Mouse (Mus musculus): ENCODE results near the gene Unc13a. TPM values are rescaled to one million over a fixed set of nuclear protein-coding genes. Genes with fewer than 3 reads are reported as not detected.

The Unc13a gene
- polyA plus RNA-seq, 1 experiment = 1.0 TPM

- WGBS = under 1% methylated on average over 55 of the region's 55 CpGs
- DNase-seq (ENCODE audit: low read depth, low spot score) = peak; percentile 62
These were observed 42.4 kb downstream of the Unc13a start for GRCm38 (mm10) chr8:71629096-71629697.

GRCm38 (mm10) chr8:71628396-71629095, 43.0 kb downstream of the Unc13a start:
- WGBS = 7% methylated on average over 16 of the region's 16 CpGs
- DNase-seq (ENCODE audit: low read depth, low spot score) = no peak

- no peak for DNase-seq (ENCODE audit: low read depth, low spot score)
- WGBS = 30% methylated on average over 9 of the region's 9 CpGs
These were observed 44.1 kb downstream of the Unc13a start for GRCm38 (mm10) chr8:71627265-71628099.

- no peak for DNase-seq (ENCODE audit: low read depth, low spot score)
- WGBS = 85% methylated on average over 9 of the region's 9 CpGs
These were observed 44.8 kb downstream of the Unc13a start for GRCm38 (mm10) chr8:71626753-71627152.

GRCm38 (mm10) chr8:71625088-71625487, 46.5 kb downstream of the Unc13a start:
- 85% methylated on average over 1 of the region's 1 CpGs for WGBS
- DNase-seq (ENCODE audit: low read depth, low spot score) = no peak

GRCm38 (mm10) chr8:71619786-71620185, 51.8 kb downstream of the Unc13a start:
- WGBS = 96% methylated on average over 2 of the region's 2 CpGs
- no peak for DNase-seq (ENCODE audit: low read depth, low spot score)

- DNase-seq (ENCODE audit: low read depth, low spot score) = no peak
- 67% methylated on average over 4 of the region's 4 CpGs for WGBS
These were observed 58.1 kb downstream of the Unc13a start for GRCm38 (mm10) chr8:71613418-71613817.

GRCm38 (mm10) chr8:71612141-71612540, 59.4 kb downstream of the Unc13a start:
- DNase-seq (ENCODE audit: low read depth, low spot score) = no peak
- 14% methylated on average over 5 of the region's 5 CpGs for WGBS

GRCm38 (mm10) chr8:71610822-71611651, 60.5 kb downstream of the Unc13a start, which contains the start of gene Colgalt1:
Colgalt1 (plus strand) TSS chr8:71610998.
- WGBS = under 1% methylated on average over 82 of the region's 82 CpGs
- peak; percentile 99 for DNase-seq (ENCODE audit: low read depth, low spot score)

- WGBS = 82% methylated on average over 7 of the region's 7 CpGs
- DNase-seq (ENCODE audit: low read depth, low spot score) = no peak
These were observed 67.5 kb downstream of the Unc13a start for GRCm38 (mm10) chr8:71604021-71604420.

GRCm38 (mm10) chr8:71602666-71603334, 68.8 kb downstream of the Unc13a start:
- WGBS = 3% methylated on average over 32 of the region's 32 CpGs
- DNase-seq (ENCODE audit: low read depth, low spot score) = no peak

GRCm38 (mm10) chr8:71601939-71602665, 69.5 kb downstream of the Unc13a start:
- DNase-seq (ENCODE audit: low read depth, low spot score) = no peak
- 8% methylated on average over 65 of the region's 65 CpGs for WGBS

- 91% methylated on average over 5 of the region's 5 CpGs for WGBS
- DNase-seq (ENCODE audit: low read depth, low spot score) = no peak
These were observed 72.7 kb downstream of the Unc13a start for GRCm38 (mm10) chr8:71598841-71599240.

- DNase-seq (ENCODE audit: low read depth, low spot score) = no peak
These were observed 73.2 kb downstream of the Unc13a start for GRCm38 (mm10) chr8:71598375-71598774.

GRCm38 (mm10) chr8:71597451-71597850, 74.1 kb downstream of the Unc13a start, which contains the start of gene Fam129c:
Fam129c (plus strand) TSS chr8:71597648.
- WGBS = 89% methylated on average over 3 of the region's 3 CpGs
- no peak for DNase-seq (ENCODE audit: low read depth, low spot score)

- WGBS = 61% methylated on average over 4 of the region's 4 CpGs
These were observed 74.8 kb downstream of the Unc13a start for GRCm38 (mm10) chr8:71596798-71597197.

GRCm38 (mm10) chr8:71596384-71596783, 75.2 kb downstream of the Unc13a start:
- 55% methylated on average over 6 of the region's 6 CpGs for WGBS
- no peak for DNase-seq (ENCODE audit: low read depth, low spot score)

More at GRCm38 (mm10) chr8:71596798-71597197, 74.8 kb downstream of the Unc13a start:
- no peak for DNase-seq (ENCODE audit: low read depth, low spot score)

- DNase-seq (ENCODE audit: low read depth, low spot score) = no peak
- WGBS = 8% methylated on average over 27 of the region's 27 CpGs
These were observed 75.7 kb downstream of the Unc13a start for GRCm38 (mm10) chr8:71595862-71596261.

All from large intestine, adult 2 months (tissue).